Mouse (Mus musculus) spleen, adult 2 months (tissue): ENCODE data around the gene Ush2a.

Experiments used
- CTCF ChIP-seq: fragments of 200-500 bp; IDR thresholded peaks from 2 replicates; pipeline ENCODE4 v1.5.1; 2011; ENCODE audit warnings: mild to moderate bottlenecking, inconsistent platforms; ENCODE audit not compliant: insufficient read depth, insufficient read length, insufficient replicate concordance; ENCODE audit errors: extremely low read depth
- POLR2A ChIP-seq: fragments of 200-500 bp; IDR thresholded peaks from 2 replicates; pipeline ENCODE4 v1.6.1; 2011; ENCODE audit warnings: low read depth, low read length, inconsistent platforms

DNA sequence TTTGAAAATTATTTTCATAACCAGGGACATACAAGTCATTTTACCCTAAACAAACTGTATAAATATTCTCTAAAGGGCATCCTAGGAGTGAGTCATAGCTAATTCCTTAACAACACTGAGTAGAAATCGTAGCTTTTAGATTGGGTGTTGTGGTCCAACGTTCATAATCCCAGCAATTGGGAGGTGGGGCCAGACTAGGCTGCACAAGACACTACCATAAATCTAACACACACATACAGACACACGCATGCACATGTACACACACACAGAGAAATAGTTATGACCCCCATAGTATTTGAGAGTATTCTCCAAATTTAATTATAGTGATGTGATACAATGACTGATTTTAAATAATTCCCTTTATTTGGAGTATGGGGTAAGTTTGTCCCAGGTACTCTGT is 125.5 kb downstream of the Ush2a start:
- TF ChIP-seq CTCF (no peak), POLR2A (no peak)
